In the genomic region with DNA sequence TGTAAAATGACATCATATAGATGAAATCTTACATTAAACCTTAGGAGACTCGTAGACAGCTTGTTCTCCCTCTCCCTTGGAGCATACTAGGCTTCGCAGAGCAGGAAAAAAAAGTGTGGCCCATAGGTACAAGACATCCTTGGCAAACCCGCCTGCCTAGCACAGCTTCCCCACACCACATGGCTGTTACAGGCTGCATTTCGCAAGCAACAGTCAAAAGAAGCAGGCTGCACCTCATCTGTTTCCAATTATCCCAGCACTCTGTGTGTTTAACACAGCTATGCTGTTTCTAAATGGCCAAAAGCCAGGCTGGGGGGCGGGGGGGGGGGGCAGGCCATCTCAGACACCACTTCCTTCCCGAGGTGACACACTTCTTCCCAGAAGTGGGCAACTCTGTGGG, we compare ENCODE assay signal across 11 mouse cellular contexts. TPM values are rescaled to one million over a fixed set of nuclear protein-coding genes. Genes with fewer than 3 reads are reported as not detected.
DNase-seq lines count a peak whose midpoint lies in the region; ATAC-seq and TF ChIP-seq lines count a peak whose summit lies in the region.
"Had no signal": no experiment of that assay in that cellular context is flagged by ENCODE, and none has a peak within 500 bp of the region (broad histone marks: within the 10 kb centered on the region; RNA-seq: fewer than 3 reads in every experiment).

No protein-coding gene starts in this region.

- no peak overlapping the region for H3K4me2 ChIP-seq in embryonic facial prominence, embryonic 15.5 days (replicated peaks)
- H3K4me2 ChIP-seq: hindbrain, embryonic 14.5 days; midbrain, embryonic 12.5 days had no signal

- 14% methylated on average over 6 of the region's 6 CpGs for WGBS in embryonic facial prominence, embryonic 15.5 days

- intact Hi-C loops in gastrocnemius, adult 2 months (cut with DNase I) = no loop called here

- DNase-seq in gastrocnemius, adult 2 months = peak; percentile 44
- no peak for DNase-seq in gastrocnemius, postnatal 4 days (ENCODE audit: low spot score in 2 of 2)
- DNase-seq in lung, postnatal 10 days = peak; percentile 45
- no peak for DNase-seq in lung, adult 18-20 months
- DNase-seq in mesoderm, embryonic 11.5 days (ENCODE audit: low read depth, low spot score) = peak; percentile 66
- DNase-seq in cerebellum, adult 11 months = no peak
- no peak for DNase-seq in cerebellum, postnatal 4 days (ENCODE audit: low spot score in 2 of 2)
- DNase-seq: cerebellum, adult 2 months had no signal

- no peaks in the 10 kb centered on the region for H3K9me3 ChIP-seq in embryonic facial prominence, embryonic 15.5 days (replicated peaks)
- H3K9me3 ChIP-seq: midbrain, embryonic 12.5 days had no signal

- H3K9ac ChIP-seq in embryonic facial prominence, embryonic 15.5 days = no peak overlapping the region
- H3K9ac ChIP-seq: hindbrain, embryonic 14.5 days; midbrain, embryonic 12.5 days had no signal

- no peak for TF ChIP-seq CTCF in gastrocnemius, adult 2 months (IDR thresholded peaks at IDR 0.05)

- H3K4me3 ChIP-seq in gastrocnemius, adult 2 months = no peak overlapping the region
- H3K4me3 ChIP-seq in embryonic facial prominence, embryonic 15.5 days (replicated peaks) = no peak overlapping the region
- H3K4me3 ChIP-seq: midbrain, embryonic 12.5 days had no signal

- no peaks in the 10 kb centered on the region for H3K36me3 ChIP-seq in embryonic facial prominence, embryonic 15.5 days
- H3K36me3 ChIP-seq: midbrain, embryonic 12.5 days had no signal

- ATAC-seq in embryonic facial prominence, embryonic 15.5 days (ENCODE audit: insufficient number of reproducible peaks, low FRiP score, low TSS enrichment, low read depth) = peak; percentile 73

- H3K27me3 ChIP-seq in embryonic facial prominence, embryonic 15.5 days = no peaks in the 10 kb centered on the region
- H3K27me3 ChIP-seq: midbrain, embryonic 12.5 days had no signal

- H3K4me1 ChIP-seq in embryonic facial prominence, embryonic 15.5 days = peaks cover 38% of the 10 kb centered on the region

- H3K27ac ChIP-seq in gastrocnemius, adult 2 months = no peak overlapping the region
- H3K27ac ChIP-seq in embryonic facial prominence, embryonic 15.5 days (replicated peaks) = peak overlapping the region; percentile 90
- H3K27ac ChIP-seq: hindbrain, embryonic 14.5 days; midbrain, embryonic 12.5 days had no signal

RNA-seq across cellular contexts. Expression of a gene that starts 20.8 kb away (rescaled TPM):
- total RNA-seq in gastrocnemius, adult 2 months (2021) = 10 to 100 TPM; 12.2 to 18.9 TPM
- total RNA-seq in gastrocnemius, postnatal 4 days (2021) = 10 to 100 TPM; 26.6 to 27.9 TPM
- polyA plus RNA-seq in embryonic facial prominence, embryonic 15.5 days (2015; fragmentation: Nextera tagmentation; extraction: Ambion mirVana) = 6.5 and 6.6 TPM in 2 replicates

Comparison
In these comparisons a context has a peak if more than half of its experiments do, and no peak if none do; other contexts are left out.
1. DNase-seq: peak in gastrocnemius, adult 2 months (single experiment), lung, postnatal 10 days (single experiment) and mesoderm, embryonic 11.5 days (single experiment); none in gastrocnemius, postnatal 4 days (0 of 2), lung, adult 18-20 months (0 of 2), cerebellum, adult 11 months (single experiment) and cerebellum, postnatal 4 days (0 of 2).